Mouse (Mus musculus): ENCODE data around the gene 4933407L21Rik. TPM values are rescaled to one million over a fixed set of nuclear protein-coding genes. Genes with fewer than 3 reads are reported as not detected.
A peak's percentile ranks its signal among the peaks of the same experiment; 100 is the strongest.

The 4933407L21Rik gene
- polyA plus RNA-seq, 1 experiment from 2014 or later = 0.09 TPM

GRCm38 (mm10) chr1:85965856-85966255 is 37.6 kb downstream of the 4933407L21Rik start:
- Histone ChIP-seq H3K27ac (ENCODE audit: low read length) (no peak overlapping the region), H3K4me2 (ENCODE audit: low read depth, low read length) (no peak overlapping the region), H3K36me3 (ENCODE audit: control insufficient read depth, insufficient read depth) (no peaks in the 10 kb centered on the region), H3K4me3 (ENCODE audit: low read length) (no peak overlapping the region), H3K9ac (ENCODE audit: low read length) (no peak overlapping the region), H3K9me3 (replicated peaks; ENCODE audit: control insufficient read depth, low read length) (no peaks in the 10 kb centered on the region), H3K4me1 (ENCODE audit: control insufficient read depth, insufficient read depth, low read length) (no peaks in the 10 kb centered on the region), H3K27me3 (ENCODE audit: control insufficient read depth, insufficient read depth, low read length) (no peaks in the 10 kb centered on the region)
- no peak for ATAC-seq (replicated peaks; ENCODE audit: extremely low read depth, insufficient read depth, low FRiP score)
- WGBS = 68% methylated on average over 3 of the region's 3 CpGs

- Histone ChIP-seq H3K4me3 (ENCODE audit: low read length) (no peak overlapping the region), H3K4me1 (ENCODE audit: control insufficient read depth, insufficient read depth, low read length) (no peaks in the 10 kb centered on the region), H3K27me3 (ENCODE audit: control insufficient read depth, insufficient read depth, low read length) (no peaks in the 10 kb centered on the region), H3K4me2 (ENCODE audit: low read depth, low read length) (no peak overlapping the region), H3K27ac (ENCODE audit: low read length) (no peak overlapping the region), H3K36me3 (ENCODE audit: control insufficient read depth, insufficient read depth) (no peaks in the 10 kb centered on the region), H3K9me3 (replicated peaks; ENCODE audit: control insufficient read depth, low read length) (no peaks in the 10 kb centered on the region), H3K9ac (ENCODE audit: low read length) (no peak overlapping the region)
- no peak for ATAC-seq (replicated peaks; ENCODE audit: extremely low read depth, insufficient read depth, low FRiP score)
- WGBS = 69% methylated on average over 1 of the region's 1 CpGs
These were observed 40.8 kb downstream of the 4933407L21Rik start for GRCm38 (mm10) chr1:85969081-85969480.

GRCm38 (mm10) chr1:85969519-85969918 is 41.2 kb downstream of the 4933407L21Rik start:
- Histone ChIP-seq H3K4me1 (ENCODE audit: control insufficient read depth, insufficient read depth, low read length) (no peaks in the 10 kb centered on the region), H3K4me3 (ENCODE audit: low read length) (no peak overlapping the region), H3K9me3 (replicated peaks; ENCODE audit: control insufficient read depth, low read length) (no peaks in the 10 kb centered on the region), H3K27ac (ENCODE audit: low read length) (no peak overlapping the region), H3K9ac (ENCODE audit: low read length) (no peak overlapping the region), H3K4me2 (ENCODE audit: low read depth, low read length) (no peak overlapping the region), H3K27me3 (ENCODE audit: control insufficient read depth, insufficient read depth, low read length) (no peaks in the 10 kb centered on the region), H3K36me3 (ENCODE audit: control insufficient read depth, insufficient read depth) (no peaks in the 10 kb centered on the region)
- WGBS = 57% methylated on average over 1 of the region's 1 CpGs
- ATAC-seq (replicated peaks; ENCODE audit: extremely low read depth, insufficient read depth, low FRiP score) = no peak

- Histone ChIP-seq H3K27ac (ENCODE audit: low read length) (no peak overlapping the region), H3K4me3 (ENCODE audit: low read length) (no peak overlapping the region), H3K27me3 (ENCODE audit: control insufficient read depth, insufficient read depth, low read length) (no peaks in the 10 kb centered on the region), H3K36me3 (ENCODE audit: control insufficient read depth, insufficient read depth) (no peaks in the 10 kb centered on the region), H3K9ac (ENCODE audit: low read length) (no peak overlapping the region), H3K4me2 (ENCODE audit: low read depth, low read length) (no peak overlapping the region), H3K4me1 (ENCODE audit: control insufficient read depth, insufficient read depth, low read length) (no peaks in the 10 kb centered on the region), H3K9me3 (replicated peaks; ENCODE audit: control insufficient read depth, low read length) (no peaks in the 10 kb centered on the region)
- WGBS = 82% methylated on average over 3 of the region's 3 CpGs
- no peak for ATAC-seq (replicated peaks; ENCODE audit: extremely low read depth, insufficient read depth, low FRiP score)
These were observed 42.8 kb downstream of the 4933407L21Rik start for GRCm38 (mm10) chr1:85971070-85971469.

- no peaks in the 10 kb centered on the region for H3K27me3 ChIP-seq (ENCODE audit: control insufficient read depth, insufficient read depth, low read length)
- 59% methylated on average over 3 of the region's 3 CpGs for WGBS
- no peak overlapping the region for H3K4me3 ChIP-seq (ENCODE audit: low read length)
- no peaks in the 10 kb centered on the region for H3K36me3 ChIP-seq (ENCODE audit: control insufficient read depth, insufficient read depth)
- no peak overlapping the region for H3K4me2 ChIP-seq (ENCODE audit: low read depth, low read length)
- ATAC-seq (replicated peaks; ENCODE audit: extremely low read depth, insufficient read depth, low FRiP score) = no peak
- no peak overlapping the region for H3K9ac ChIP-seq (ENCODE audit: low read length)
- no peaks in the 10 kb centered on the region for H3K4me1 ChIP-seq (ENCODE audit: control insufficient read depth, insufficient read depth, low read length)
- no peaks in the 10 kb centered on the region for H3K9me3 ChIP-seq (replicated peaks; ENCODE audit: control insufficient read depth, low read length)
- no peak overlapping the region for H3K27ac ChIP-seq (ENCODE audit: low read length)
These were observed 44.1 kb downstream of the 4933407L21Rik start for GRCm38 (mm10) chr1:85972341-85972740.

GRCm38 (mm10) chr1:85973468-85973877 is 45.2 kb downstream of the 4933407L21Rik start:
- ATAC-seq (replicated peaks; ENCODE audit: extremely low read depth, insufficient read depth, low FRiP score) = no peak
- H3K9me3 ChIP-seq (replicated peaks; ENCODE audit: control insufficient read depth, low read length) = no peaks in the 10 kb centered on the region
- WGBS = 77% methylated on average over 2 of the region's 2 CpGs
- no peaks in the 10 kb centered on the region for H3K27me3 ChIP-seq (ENCODE audit: control insufficient read depth, insufficient read depth, low read length)
- H3K36me3 ChIP-seq (ENCODE audit: control insufficient read depth, insufficient read depth) = no peaks in the 10 kb centered on the region
- H3K4me1 ChIP-seq (ENCODE audit: control insufficient read depth, insufficient read depth, low read length) = no peaks in the 10 kb centered on the region
- H3K9ac ChIP-seq (ENCODE audit: low read length) = no peak overlapping the region
- no peak overlapping the region for H3K27ac ChIP-seq (ENCODE audit: low read length)
- H3K4me3 ChIP-seq (ENCODE audit: low read length) = no peak overlapping the region
- H3K4me2 ChIP-seq (ENCODE audit: low read depth, low read length) = no peak overlapping the region

- no peaks in the 10 kb centered on the region for H3K27me3 ChIP-seq (ENCODE audit: control insufficient read depth, insufficient read depth, low read length)
- no peak overlapping the region for H3K4me3 ChIP-seq (ENCODE audit: low read length)
- ATAC-seq (replicated peaks; ENCODE audit: extremely low read depth, insufficient read depth, low FRiP score) = no peak
- H3K4me1 ChIP-seq (ENCODE audit: control insufficient read depth, insufficient read depth, low read length) = peaks cover 11% of the 10 kb centered on the region
- no peaks in the 10 kb centered on the region for H3K36me3 ChIP-seq (ENCODE audit: control insufficient read depth, insufficient read depth)
- H3K27ac ChIP-seq (ENCODE audit: low read length) = no peak overlapping the region
- H3K9me3 ChIP-seq (replicated peaks; ENCODE audit: control insufficient read depth, low read length) = no peaks in the 10 kb centered on the region
- no peak overlapping the region for H3K9ac ChIP-seq (ENCODE audit: low read length)
- H3K4me2 ChIP-seq (ENCODE audit: low read depth, low read length) = no peak overlapping the region
- 71% methylated on average over 3 of the region's 3 CpGs for WGBS
These were observed 49.4 kb downstream of the 4933407L21Rik start for GRCm38 (mm10) chr1:85977709-85978108.

GRCm38 (mm10) chr1:85981738-85982357 is 53.6 kb downstream of the 4933407L21Rik start:
- 19% methylated on average over 7 of the region's 7 CpGs for WGBS
- H3K36me3 ChIP-seq (ENCODE audit: control insufficient read depth, insufficient read depth) = no peaks in the 10 kb centered on the region
- ATAC-seq (replicated peaks; ENCODE audit: extremely low read depth, insufficient read depth, low FRiP score) = peak; percentile 50
- H3K9me3 ChIP-seq (replicated peaks; ENCODE audit: control insufficient read depth, low read length) = no peaks in the 10 kb centered on the region; the same call in 1 of the 2 replicates
- H3K27me3 ChIP-seq (ENCODE audit: control insufficient read depth, insufficient read depth, low read length) = no peaks in the 10 kb centered on the region
- H3K4me3 ChIP-seq (ENCODE audit: low read length) = no peak overlapping the region
- H3K4me2 ChIP-seq (ENCODE audit: low read depth, low read length) = peak overlapping the region; percentile 5; the same call in 1 of the 2 replicates
- H3K4me1 ChIP-seq (ENCODE audit: control insufficient read depth, insufficient read depth, low read length) = peaks cover 15% of the 10 kb centered on the region
- H3K9ac ChIP-seq (ENCODE audit: low read length) = no peak overlapping the region
- H3K27ac ChIP-seq (ENCODE audit: low read length) = peak overlapping the region; percentile 51

GRCm38 (mm10) chr1:85985784-85986183 is 57.5 kb downstream of the 4933407L21Rik start:
- peaks cover 15% of the 10 kb centered on the region for H3K4me1 ChIP-seq (ENCODE audit: control insufficient read depth, insufficient read depth, low read length)
- no peaks in the 10 kb centered on the region for H3K27me3 ChIP-seq (ENCODE audit: control insufficient read depth, insufficient read depth, low read length)
- no peak overlapping the region for H3K9ac ChIP-seq (ENCODE audit: low read length)
- no peaks in the 10 kb centered on the region; the same call in 1 of the 2 replicates for H3K9me3 ChIP-seq (replicated peaks; ENCODE audit: control insufficient read depth, low read length)
- H3K4me3 ChIP-seq (ENCODE audit: low read length) = no peak overlapping the region
- WGBS = 83% methylated on average over 3 of the region's 3 CpGs
- H3K36me3 ChIP-seq (ENCODE audit: control insufficient read depth, insufficient read depth) = no peaks in the 10 kb centered on the region
- H3K4me2 ChIP-seq (ENCODE audit: low read depth, low read length) = no peak overlapping the region
- H3K27ac ChIP-seq (ENCODE audit: low read length) = no peak overlapping the region
- ATAC-seq (replicated peaks; ENCODE audit: extremely low read depth, insufficient read depth, low FRiP score) = no peak

Measured in heart, embryonic 16.5 days (tissue).